Mouse (Mus musculus) embryonic facial prominence, embryonic 10.5 days (tissue): ENCODE data around the gene Dip2b. TPM values are rescaled to one million over a fixed set of nuclear protein-coding genes. Genes with fewer than 3 reads are reported as not detected.

Source experiments
- DNase-seq: peaks from one replicate; pipeline ENCODE4 v3.0.0-alpha.2; 2017; ENCODE audit warnings: low spot score
- H3K27ac ChIP-seq: fragments of 300-500 bp; sonication (generic); replicated peaks from 2 replicates; pipeline ENCODE4 v1.5.1; 2016; ENCODE audit warnings: mild to moderate bottlenecking
- H3K27me3 ChIP-seq: fragments of 300-500 bp; sonication (generic); replicated peaks from 2 replicates; pipeline ENCODE4 v1.6.1; 2016; ENCODE audit warnings: low read depth, mild to moderate bottlenecking; ENCODE audit not compliant: poor library complexity, severe bottlenecking
- H3K36me3 ChIP-seq: fragments of 300-500 bp; sonication (generic); replicated peaks from 2 replicates; pipeline ENCODE4 v1.6.1; 2016; ENCODE audit warnings: mild to moderate bottlenecking, moderate library complexity
- H3K4me1 ChIP-seq: fragments of 300-500 bp; sonication (generic); 2 replicates; pipeline ENCODE4 v1.6.1; 2016
- H3K4me3 ChIP-seq: fragments of 300-500 bp; sonication (generic); 2 replicates; pipeline ENCODE4 v1.5.1; 2016; ENCODE audit warnings: mild to moderate bottlenecking, moderate library complexity
- H3K9me3 ChIP-seq: fragments of 300-500 bp; sonication (generic); 2 replicates; pipeline ENCODE4 v1.6.1; 2016; ENCODE audit warnings: mild to moderate bottlenecking
- WGBS: fragments of 180-500 bp; shearing (Covaris S2); methylation state at CpG from one replicate; pipeline ENCODE4 v1.1.7; 2016; 5-methylcytosine and 5-hydroxymethylcytosine counted together
- polyA plus RNA-seq: library from polyadenylated mRNA; unstranded; fragments of >200 nt; fragmentation: Nextera tagmentation; extraction: Ambion mirVana; gene quantifications from 2 replicates; pipeline ENCODE4 v1.2.1, GENCODE M21; 2016

The Dip2b gene
- polyA plus RNA-seq, 1 experiment from 2014 or later: 16.2 TPM

- peaks cover 15% of the 10 kb centered on the region for H3K4me1 ChIP-seq
- no peak overlapping the region for H3K27ac ChIP-seq
- 87% methylated on average over 3 of the region's 3 CpGs for WGBS
- DNase-seq: no peak
- H3K27me3 ChIP-seq: no peaks in the 10 kb centered on the region
- H3K9me3 ChIP-seq: no peaks in the 10 kb centered on the region
- peaks cover 20% of the 10 kb centered on the region for H3K36me3 ChIP-seq
- H3K4me3 ChIP-seq: no peak overlapping the region
These were observed 19.7 kb downstream of the Dip2b start for GRCm38 (mm10) chr15:100058143-100058542.

GRCm38 (mm10) chr15:100058912-100059311 lies 20.4 kb downstream of the Dip2b start:
- H3K27me3 ChIP-seq: no peaks in the 10 kb centered on the region
- H3K4me3 ChIP-seq: no peak overlapping the region
- 81% methylated on average over 11 of the region's 11 CpGs for WGBS
- H3K9me3 ChIP-seq: no peaks in the 10 kb centered on the region
- H3K4me1 ChIP-seq: peaks cover 15% of the 10 kb centered on the region
- DNase-seq: no peak
- no peak overlapping the region for H3K27ac ChIP-seq
- peaks cover 20% of the 10 kb centered on the region for H3K36me3 ChIP-seq

- WGBS: 83% methylated on average over 7 of the region's 7 CpGs
- peaks cover 15% of the 10 kb centered on the region for H3K4me1 ChIP-seq
- H3K4me3 ChIP-seq: no peak overlapping the region
- H3K9me3 ChIP-seq: no peaks in the 10 kb centered on the region
- no peaks in the 10 kb centered on the region for H3K27me3 ChIP-seq
- no peak overlapping the region for H3K27ac ChIP-seq
- no peak for DNase-seq
- peaks cover 18% of the 10 kb centered on the region for H3K36me3 ChIP-seq
These were observed 21.3 kb downstream of the Dip2b start for GRCm38 (mm10) chr15:100059626-100060311.

GRCm38 (mm10) chr15:100060513-100061140 lies 22.2 kb downstream of the Dip2b start:
- no peak overlapping the region for H3K4me3 ChIP-seq
- no peaks in the 10 kb centered on the region for H3K9me3 ChIP-seq
- DNase-seq: no peak
- peaks cover 9% of the 10 kb centered on the region for H3K36me3 ChIP-seq
- no peaks in the 10 kb centered on the region for H3K27me3 ChIP-seq
- WGBS: 91% methylated on average over 4 of the region's 4 CpGs
- H3K4me1 ChIP-seq: peaks cover 15% of the 10 kb centered on the region
- no peak overlapping the region for H3K27ac ChIP-seq

- H3K4me3 ChIP-seq: no peak overlapping the region
- H3K27ac ChIP-seq: no peak overlapping the region
- peaks cover 15% of the 10 kb centered on the region for H3K4me1 ChIP-seq
- H3K9me3 ChIP-seq: no peaks in the 10 kb centered on the region
- H3K27me3 ChIP-seq: no peaks in the 10 kb centered on the region
- DNase-seq: no peak
- 99% methylated on average over 3 of the region's 3 CpGs for WGBS
- peaks cover 3% of the 10 kb centered on the region for H3K36me3 ChIP-seq
These were observed 22.9 kb downstream of the Dip2b start for GRCm38 (mm10) chr15:100061377-100061776.

- no peak for DNase-seq
- Histone ChIP-seq H3K27me3 (no peaks in the 10 kb centered on the region), H3K9me3 (no peaks in the 10 kb centered on the region), H3K4me1 (peaks cover 12% of the 10 kb centered on the region), H3K27ac (no peak overlapping the region), H3K36me3 (no peaks in the 10 kb centered on the region), H3K4me3 (no peak overlapping the region)
- 92% methylated on average over 13 of the region's 13 CpGs for WGBS
These were observed 24.8 kb downstream of the Dip2b start for GRCm38 (mm10) chr15:100063229-100063773.

GRCm38 (mm10) chr15:100066702-100067101 lies 28.2 kb downstream of the Dip2b start:
- Histone ChIP-seq H3K9me3 (no peaks in the 10 kb centered on the region), H3K27me3 (no peaks in the 10 kb centered on the region), H3K36me3 (no peaks in the 10 kb centered on the region), H3K4me3 (no peak overlapping the region), H3K4me1 (peaks cover 8% of the 10 kb centered on the region; the same call in 1 of the 2 replicates), H3K27ac (no peak overlapping the region)
- WGBS: 91% methylated on average over 9 of the region's 9 CpGs
- no peak for DNase-seq

GRCm38 (mm10) chr15:100069101-100069500 lies 30.6 kb downstream of the Dip2b start:
- no peaks in the 10 kb centered on the region for H3K9me3 ChIP-seq

GRCm38 (mm10) chr15:100070021-100070420 lies 31.6 kb downstream of the Dip2b start:
- Histone ChIP-seq H3K9me3 (no peaks in the 10 kb centered on the region), H3K4me1 (peaks cover 31% of the 10 kb centered on the region), H3K4me3 (no peak overlapping the region), H3K27me3 (no peaks in the 10 kb centered on the region), H3K36me3 (no peaks in the 10 kb centered on the region), H3K27ac (no peak overlapping the region)
- no peak for DNase-seq
- WGBS: 89% methylated on average over 8 of the region's 8 CpGs

More at GRCm38 (mm10) chr15:100069101-100069500, 30.6 kb downstream of the Dip2b start:
- Histone ChIP-seq H3K36me3 (no peaks in the 10 kb centered on the region), H3K27me3 (no peaks in the 10 kb centered on the region), H3K4me3 (no peak overlapping the region), H3K4me1 (peaks cover 21% of the 10 kb centered on the region), H3K27ac (no peak overlapping the region)
- no peak for DNase-seq
- WGBS: 88% methylated on average over 4 of the region's 4 CpGs

GRCm38 (mm10) chr15:100071819-100072218 lies 33.4 kb downstream of the Dip2b start:
- Histone ChIP-seq H3K9me3 (no peaks in the 10 kb centered on the region), H3K27me3 (no peaks in the 10 kb centered on the region), H3K4me3 (no peak overlapping the region), H3K27ac (no peak overlapping the region), H3K36me3 (no peaks in the 10 kb centered on the region), H3K4me1 (peaks cover 47% of the 10 kb centered on the region)
- no peak for DNase-seq
- 90% methylated on average over 3 of the region's 3 CpGs for WGBS

GRCm38 (mm10) chr15:100073696-100074453 lies 35.4 kb downstream of the Dip2b start:
- DNase-seq: no peak
- Histone ChIP-seq H3K36me3 (no peaks in the 10 kb centered on the region), H3K9me3 (no peaks in the 10 kb centered on the region), H3K4me3 (no peak overlapping the region), H3K4me1 (peaks cover 49% of the 10 kb centered on the region), H3K27me3 (no peaks in the 10 kb centered on the region), H3K27ac (0 out of 2 replicates have a peak overlapping the region, but pooled peaks have one; percentile 54)
- 83% methylated on average over 9 of the region's 9 CpGs for WGBS

GRCm38 (mm10) chr15:100074754-100075153 lies 36.3 kb downstream of the Dip2b start:
- DNase-seq: peak; percentile 30
- Histone ChIP-seq H3K36me3 (no peaks in the 10 kb centered on the region), H3K27me3 (no peaks in the 10 kb centered on the region), H3K4me1 (peaks cover 49% of the 10 kb centered on the region), H3K9me3 (no peaks in the 10 kb centered on the region), H3K27ac (no peak overlapping the region), H3K4me3 (no peak overlapping the region)
- 22% methylated on average over 8 of the region's 8 CpGs for WGBS
